Mouse (Mus musculus) kidney, adult 9 months (tissue): ENCODE results near the gene Dpf3.

Source experiments
- DNase-seq: peaks from one replicate; pipeline ENCODE4 v3.0.0; 2022

The Dpf3 gene

GRCm38 (mm10) chr12:83330056-83330455 lies 157.5 kb downstream of the Dpf3 start:
- no peak for DNase-seq

- DNase-seq: no peak
These were observed 158.6 kb downstream of the Dpf3 start for GRCm38 (mm10) chr12:83328899-83329298.

GRCm38 (mm10) chr12:83328491-83328890 lies 159.0 kb downstream of the Dpf3 start:
- no peak for DNase-seq

GRCm38 (mm10) chr12:83327451-83327850 lies 160.1 kb downstream of the Dpf3 start:
- no peak for DNase-seq

GRCm38 (mm10) chr12:83320725-83321124 lies 166.8 kb downstream of the Dpf3 start:
- DNase-seq: no peak

GRCm38 (mm10) chr12:83317646-83318443 lies 169.7 kb downstream of the Dpf3 start:
- DNase-seq: no peak

GRCm38 (mm10) chr12:83314666-83315065 lies 172.8 kb downstream of the Dpf3 start:
- DNase-seq: no peak

GRCm38 (mm10) chr12:83312818-83313217 lies 174.7 kb downstream of the Dpf3 start:
- no peak for DNase-seq

- no peak for DNase-seq
These were observed 176.9 kb downstream of the Dpf3 start for GRCm38 (mm10) chr12:83310567-83310966.

GRCm38 (mm10) chr12:83309031-83309804 lies 178.3 kb downstream of the Dpf3 start:
- DNase-seq: no peak

GRCm38 (mm10) chr12:83308627-83309026 lies 178.9 kb downstream of the Dpf3 start:
- no peak for DNase-seq

- DNase-seq: no peak
These were observed 184.3 kb downstream of the Dpf3 start for GRCm38 (mm10) chr12:83303221-83303620.

GRCm38 (mm10) chr12:83302320-83303153 lies 185.0 kb downstream of the Dpf3 start:
- no peak for DNase-seq

GRCm38 (mm10) chr12:83301616-83302319 lies 185.7 kb downstream of the Dpf3 start:
- DNase-seq: peak; percentile 61

GRCm38 (mm10) chr12:83298358-83298757 lies 189.2 kb downstream of the Dpf3 start:
- no peak for DNase-seq

GRCm38 (mm10) chr12:83295031-83295430 lies 192.5 kb downstream of the Dpf3 start:
- no peak for DNase-seq

- no peak for DNase-seq
These were observed 195.6 kb downstream of the Dpf3 start for GRCm38 (mm10) chr12:83291915-83292314.

GRCm38 (mm10) chr12:83286496-83287492 lies 200.7 kb downstream of the Dpf3 start:
- DNase-seq: no peak

- no peak for DNase-seq
These were observed 203.8 kb downstream of the Dpf3 start for GRCm38 (mm10) chr12:83283591-83284320.
